Mouse (Mus musculus) brain, embryonic 14.5 days (tissue): ENCODE data around the gene Adcy2.

Experiments
- CTCF ChIP-seq: fragments of 200-500 bp; IDR thresholded peaks from 2 replicates; pipeline ENCODE4 v1.5.1; 2012; ENCODE audit warnings: inconsistent platforms, mild to moderate bottlenecking, moderate library complexity, borderline replicate concordance; ENCODE audit not compliant: insufficient read depth, insufficient read length; ENCODE audit errors: extremely low read depth
- POLR2A ChIP-seq: fragments of 200-500 bp; IDR thresholded peaks from 2 replicates; pipeline ENCODE4 v1.6.1; 2012; ENCODE audit warnings: mild to moderate bottlenecking, inconsistent platforms, borderline replicate concordance; ENCODE audit not compliant: poor library complexity, insufficient read depth, insufficient read length, severe bottlenecking; ENCODE audit errors: extremely low read depth

DNA sequence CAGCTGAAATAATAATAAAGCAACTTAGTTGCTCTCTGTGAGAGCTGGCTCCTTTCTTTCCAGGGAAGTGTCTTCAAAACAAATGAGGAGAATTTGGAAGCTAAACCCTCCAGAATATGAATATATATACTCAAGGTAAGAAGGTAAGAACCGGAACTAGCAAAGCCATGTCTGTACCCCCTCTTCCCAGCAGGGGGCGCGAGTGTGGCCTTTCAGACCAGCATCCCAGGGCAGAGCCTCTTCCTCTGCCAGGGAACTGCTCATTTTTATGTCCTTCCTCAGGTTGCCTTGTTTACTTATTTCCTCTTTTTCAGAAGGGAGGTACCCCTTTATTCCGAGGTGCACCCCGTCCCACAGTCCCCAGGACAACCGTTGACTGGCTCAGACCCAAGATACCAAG is 199.6 kb downstream of the Adcy2 start:
- TF ChIP-seq POLR2A: no peak
- TF ChIP-seq CTCF: peak; percentile 53; the same call in 1 of the 2 replicates
